Mouse (Mus musculus) thymus, postnatal 25 days (tissue): ENCODE measurements around the gene Vps26a.

Experiments used
- DNase-seq: peaks from one replicate; pipeline ENCODE4 v3.0.0; 2022

Gene Vps26a

DNA sequence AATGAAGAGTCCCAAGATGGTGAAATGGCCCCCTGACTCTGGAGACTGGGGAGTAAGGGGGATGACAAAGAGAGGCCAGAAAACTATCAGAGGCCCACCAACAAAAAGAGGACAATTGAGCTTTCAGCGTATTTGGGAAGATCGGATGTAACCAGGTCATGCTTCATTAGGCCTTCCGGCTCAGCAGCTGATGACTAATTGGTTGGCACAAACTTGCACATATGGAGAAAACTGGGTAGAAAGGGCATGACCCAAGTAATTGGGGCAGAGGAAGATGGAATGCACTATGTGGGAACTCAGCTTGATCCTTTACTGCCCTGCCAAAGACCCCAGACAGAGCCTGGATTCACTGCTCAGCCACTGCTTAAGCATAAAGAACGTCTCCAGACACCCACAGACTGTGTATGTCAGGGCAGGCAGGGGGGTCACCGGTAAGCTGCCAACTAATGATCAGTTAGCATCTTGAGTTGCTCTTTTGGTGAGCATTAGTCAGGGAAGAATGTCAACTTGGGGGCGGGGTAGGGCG lies 67.7 kb downstream of the Vps26a start:
- DNase-seq: no peak

DNA sequence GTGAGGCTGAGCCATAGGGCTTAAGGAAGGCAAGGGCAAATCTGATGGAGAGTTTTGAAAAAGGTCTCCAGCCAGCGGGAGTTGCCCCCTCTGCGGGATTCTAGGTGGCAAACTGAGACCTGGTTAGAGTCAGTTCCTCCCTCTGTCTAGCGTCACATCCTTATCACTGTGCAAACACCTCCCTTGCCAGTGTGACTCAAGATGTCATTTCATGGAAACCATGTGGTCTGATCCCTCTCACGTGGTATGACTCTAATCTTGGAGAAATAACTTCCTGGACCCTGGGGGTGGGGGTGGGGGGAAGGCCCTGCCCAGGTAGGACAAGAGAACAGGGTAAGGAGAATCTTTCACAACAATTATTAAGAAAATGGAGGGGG lies 73.0 kb downstream of the Vps26a start:
- no peak for DNase-seq

DNA sequence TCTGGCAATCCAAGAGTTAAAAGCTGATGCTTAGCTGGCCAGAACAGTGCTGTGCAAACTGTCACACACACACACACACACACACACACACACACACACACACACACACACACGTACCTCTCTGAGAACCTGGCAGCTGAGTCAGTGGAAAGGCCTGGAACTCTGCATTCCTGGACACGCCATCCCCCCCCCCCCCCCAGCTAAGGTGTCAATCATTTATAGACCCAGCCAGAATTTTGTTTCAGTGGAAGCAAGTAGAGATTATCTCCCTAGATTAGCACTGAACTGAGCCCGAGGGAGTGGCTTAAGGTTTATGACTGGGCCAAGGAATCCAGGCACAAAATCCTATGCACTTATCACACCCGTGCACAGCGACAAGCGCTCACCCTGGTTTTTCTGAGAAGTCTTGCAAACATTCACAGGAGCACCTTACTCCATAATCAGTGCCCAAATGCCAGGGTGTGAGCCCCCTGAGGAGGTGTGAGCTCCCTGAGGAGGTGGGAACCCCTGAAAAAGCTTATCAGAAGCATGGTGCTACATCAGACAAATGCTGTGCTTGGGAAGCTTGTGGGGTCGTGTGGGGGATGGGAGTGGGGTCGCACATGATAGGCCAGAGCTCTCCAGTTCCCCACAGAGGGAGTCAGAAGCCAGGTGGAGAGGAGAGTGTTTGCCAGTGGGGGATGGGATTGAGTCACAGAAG lies 73.5 kb downstream of the Vps26a start:
- no peak for DNase-seq

DNA sequence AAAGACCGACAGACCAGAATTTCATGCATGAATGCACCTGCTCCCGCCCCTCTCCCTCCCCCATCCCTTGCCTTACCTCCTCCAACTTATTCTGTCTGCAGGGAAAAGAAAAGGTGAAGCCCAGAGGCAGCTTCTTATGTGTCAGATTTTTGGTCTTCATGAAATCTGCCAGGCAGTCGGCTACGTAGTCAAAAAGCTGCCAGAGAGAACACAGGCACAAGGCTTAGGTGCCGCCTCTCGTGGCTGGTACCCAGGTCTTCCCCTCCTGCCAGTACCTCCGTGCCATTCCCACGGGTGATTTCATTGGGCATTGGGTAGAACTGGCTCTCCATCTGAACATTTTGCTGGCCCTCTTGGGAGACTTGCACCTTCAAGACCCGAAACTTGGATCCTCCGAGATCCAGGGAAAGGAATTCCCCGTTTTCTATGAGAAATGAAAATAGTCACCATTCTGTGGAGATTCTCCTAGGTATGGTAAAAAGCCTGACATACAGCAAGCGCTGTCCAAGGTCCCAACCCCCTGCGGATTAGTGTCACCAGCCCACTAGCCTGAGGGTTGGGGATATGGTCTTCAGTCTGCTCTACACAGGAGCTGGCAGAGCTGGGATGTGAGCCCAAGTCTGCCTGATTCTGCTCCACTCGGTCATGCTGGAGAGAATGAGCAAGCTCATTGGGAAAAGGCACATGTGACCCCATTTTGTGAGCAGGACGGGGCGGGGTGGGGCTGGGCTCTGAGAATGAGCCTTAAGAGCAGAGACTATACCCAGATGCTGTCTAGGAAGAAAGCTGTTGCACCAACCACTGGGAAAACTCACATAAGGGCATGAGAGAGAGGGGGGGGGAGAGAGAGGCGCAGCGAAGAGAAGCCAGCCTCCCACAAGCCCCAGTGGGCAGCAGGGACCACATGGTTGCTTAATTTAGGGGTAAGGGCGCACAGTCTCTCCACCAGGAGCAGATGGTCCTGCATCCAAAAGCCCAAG lies 74.9 kb downstream of the Vps26a start:
- no peak for DNase-seq

DNA sequence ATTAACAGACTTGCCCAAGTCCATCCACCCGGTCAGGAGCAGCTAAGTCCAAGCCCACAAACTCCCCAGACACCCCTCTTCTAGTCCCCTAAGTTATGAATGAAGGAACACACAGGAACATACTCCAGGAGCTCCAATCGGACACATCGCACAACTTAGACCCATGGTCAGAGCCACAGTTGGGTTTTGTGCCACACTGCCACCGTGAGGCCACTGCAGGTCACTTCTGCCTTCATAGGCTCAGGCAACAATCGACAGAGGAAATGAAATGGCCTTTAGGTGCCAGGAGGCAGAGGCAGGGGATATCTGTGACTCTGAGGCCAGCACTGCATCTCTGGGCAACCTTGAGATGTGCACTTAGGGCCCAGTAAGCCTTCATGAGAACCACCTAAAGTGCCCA lies 75.7 kb downstream of the Vps26a start:
- DNase-seq: peak; percentile 61
